Mouse (Mus musculus) cerebellum, adult 2 months (tissue): ENCODE measurements at regions not wholly inside any gene's neighbourhood (a gene's known extent, or its start where the extent isn't known, plus 50 kb on each side); places are given as distances from the start of the nearest gene placed in this dataset.

Experiments
- CTCF ChIP-seq: fragments of 200-500 bp; IDR thresholded peaks from 2 replicates; pipeline ENCODE4 v1.5.1; 2011; ENCODE audit warnings: low read depth, mild to moderate bottlenecking, control low read depth, low read length, moderate library complexity, borderline replicate concordance; ENCODE audit not compliant: insufficient read depth
- POLR2A ChIP-seq: fragments of 200-500 bp; IDR thresholded peaks from 2 replicates; pipeline ENCODE4 v1.6.1; 2011; ENCODE audit warnings: low read length, control low read depth, borderline replicate concordance; ENCODE audit not compliant: insufficient read depth

DNA sequence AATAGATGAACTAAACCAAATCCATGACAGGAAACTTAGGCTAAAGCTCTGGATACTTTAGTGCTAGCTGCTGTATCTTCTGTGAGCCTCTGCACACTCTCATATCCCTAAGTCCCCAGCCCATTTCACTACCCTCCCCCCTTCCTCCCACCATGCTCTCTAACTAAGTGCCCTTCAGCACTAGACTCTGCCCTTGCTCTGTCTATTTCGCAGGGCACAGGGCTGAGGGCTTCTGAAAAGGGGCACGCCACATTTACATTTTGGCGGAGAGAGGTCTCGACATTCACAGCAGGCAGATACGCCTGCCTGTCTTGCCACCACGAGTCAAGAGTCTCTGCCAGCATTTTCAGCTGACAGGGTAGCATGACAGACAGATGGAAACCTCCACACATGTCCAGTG is 282.5 kb upstream of the Cnr1 start:
- no peak for TF ChIP-seq CTCF
- no peak for TF ChIP-seq POLR2A
